Mouse (Mus musculus): ENCODE results near the gene Prdm15. TPM values are rescaled to one million over a fixed set of nuclear protein-coding genes. Genes with fewer than 3 reads are reported as not detected.

Gene Prdm15
- polyA plus RNA-seq, 1 experiment from 2014 or later: 2.8 TPM

GRCm38 (mm10) chr16:97748421-97748820 is 103.2 kb downstream of the Prdm15 start:
- Histone ChIP-seq H3K4me1 (ENCODE audit: insufficient read depth, low read depth, low read length) (peaks cover 4% of the 10 kb centered on the region; the same call in 1 of the 2 replicates), H3K9ac (replicated peaks; ENCODE audit: low read depth) (no peak overlapping the region), H3K4me3 (ENCODE audit: low read depth, low read length) (no peak overlapping the region), H3K27me3 (replicated peaks; ENCODE audit: insufficient read depth, low read length) (no peaks in the 10 kb centered on the region), H3K36me3 (ENCODE audit: insufficient read depth, low read length) (no peaks in the 10 kb centered on the region), H3K9me3 (ENCODE audit: low read length) (no peaks in the 10 kb centered on the region), H3K4me2 (replicated peaks; ENCODE audit: low read depth, low read length) (no peak overlapping the region), H3K27ac (ENCODE audit: low read length) (no peak overlapping the region)
- ATAC-seq (no peak), DNase-seq (ENCODE audit: low spot score) (no peak)
- no peak for TF ChIP-seq CTCF (IDR thresholded peaks at IDR 0.05)
- no peak for TF ChIP-seq EP300 (IDR thresholded peaks at IDR 0.05)
- WGBS: 63% methylated on average over 6 of the region's 6 CpGs

Small RNA genes within 50 kb of the gene (microRNA-seq; reads per million reads assigned to microRNA genes)
- not detected for gene Mir6964

Other genes starting within 250 kb of the Prdm15 start
- 46.9 and 54.2 TPM in 2 replicates for gene Tmprss2, start 240.7 kb downstream of the Prdm15 start, polyA plus RNA-seq (2015; fragmentation: Nextera tagmentation; extraction: Ambion mirVana)
- 20.2 and 22.2 TPM in 2 replicates for gene Ripk4, start 88.1 kb downstream of the Prdm15 start, polyA plus RNA-seq (2015; fragmentation: Nextera tagmentation; extraction: Ambion mirVana)
- 15.0 and 16.5 TPM in 2 replicates for gene C2cd2, start 110.7 kb upstream of the Prdm15 start, polyA plus RNA-seq (2015; fragmentation: Nextera tagmentation; extraction: Ambion mirVana)
- 6.1 and 7.0 TPM in 2 replicates for gene Zbtb21, start 110.8 kb upstream of the Prdm15 start, polyA plus RNA-seq (2015; fragmentation: Nextera tagmentation; extraction: Ambion mirVana)
- 19.4 and 19.8 TPM in 2 replicates for gene B230307C23Rik, start 145.5 kb upstream of the Prdm15 start, polyA plus RNA-seq (2015; fragmentation: Nextera tagmentation; extraction: Ambion mirVana)
- 2.6 and 3.8 TPM in 2 replicates for gene A630089N07Rik, start 230.6 kb upstream of the Prdm15 start, polyA plus RNA-seq (2015; fragmentation: Nextera tagmentation; extraction: Ambion mirVana)